Mouse (Mus musculus) left cerebral cortex, adult 8-10 months (tissue): ENCODE measurements around the gene Ift74. TPM values are rescaled to one million over a fixed set of nuclear protein-coding genes. Genes with fewer than 3 reads are reported as not detected.

ENCODE experiments used
- DNase-seq, 2 experiments: peaks; one replicate each; pipeline ENCODE4 v3.0.0; 2022; ENCODE audit warnings: low spot score in 2 of 2
- microRNA-seq, 2 experiments: library from miRNA; unstranded; fragments of <30 nt; microRNA quantifications; one replicate each; pipeline ENCODE4 v1.2.0; 2022
- total RNA-seq, 4 experiments: library from RNA; stranded (reverse); gene quantifications; 2 replicates each; pipeline ENCODE4 v1.2.4; 2022

Gene Ift74
- total RNA-seq, 4 experiments from 2014 or later, result 20.9 to 24.4 (median 23.4) TPM

DNA sequence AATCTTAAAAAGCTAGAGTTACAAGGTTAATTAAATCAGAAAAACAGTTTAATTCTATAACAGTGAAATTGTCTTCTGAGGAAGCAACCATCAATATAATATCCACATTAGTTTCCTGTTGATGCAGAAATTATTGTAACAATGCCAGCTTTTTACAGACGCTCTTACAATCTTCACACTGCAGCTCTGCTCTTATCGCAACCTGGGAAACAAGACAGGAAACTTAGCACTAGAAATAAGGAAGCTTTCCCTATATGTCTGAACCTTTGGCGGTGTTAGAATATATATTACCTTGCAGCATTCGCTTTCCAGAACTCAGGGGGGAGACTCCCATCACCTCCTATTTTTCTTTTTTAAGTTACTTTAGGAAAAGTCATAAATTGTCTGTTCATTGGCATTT, 76.8 kb downstream of the Ift74 start:
- DNase-seq, result no peak

DNA sequence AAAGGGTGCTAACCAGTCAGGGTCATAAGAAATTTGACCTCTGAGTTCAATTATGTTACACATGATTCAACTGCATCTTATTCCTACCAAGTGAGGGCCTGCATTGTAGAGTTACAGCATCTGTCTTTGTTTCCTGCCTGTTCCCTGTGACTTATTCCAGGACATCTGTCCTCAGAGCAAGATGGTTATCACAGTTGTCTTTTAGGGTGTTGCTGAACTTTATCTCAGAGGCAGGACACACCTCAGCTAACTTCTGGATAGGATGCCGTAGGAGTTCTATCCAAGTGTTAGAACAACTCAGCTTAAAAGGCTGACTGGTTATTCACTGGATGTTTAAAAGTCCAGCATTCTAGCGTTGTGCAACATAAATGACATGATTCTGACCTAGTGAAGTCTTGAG, 77.9 kb downstream of the Ift74 start:
- DNase-seq, result no peak

GRCm38 (mm10) chr4:94696368-94696767, 82.1 kb downstream of the Ift74 start:
- no peak for DNase-seq

DNA sequence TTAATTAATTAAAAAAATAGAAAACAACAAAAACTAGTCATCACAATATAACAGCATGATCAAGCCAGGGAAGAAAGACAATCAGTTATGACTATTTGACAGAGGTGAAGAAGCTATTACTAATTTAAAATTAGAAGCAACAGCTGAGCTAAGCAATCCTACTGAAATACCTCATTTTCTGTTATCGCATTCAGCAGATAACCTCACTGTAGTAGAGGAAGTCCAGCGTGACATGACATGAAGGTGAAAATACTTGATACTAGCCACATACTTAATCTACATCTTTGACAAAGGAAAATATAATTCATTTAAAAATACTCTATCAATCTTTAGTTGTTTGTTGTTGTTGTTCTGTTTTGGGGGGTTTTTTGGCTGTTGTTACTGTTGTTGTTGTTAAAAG, 96.7 kb downstream of the Ift74 start:
- no peak for DNase-seq

GRCm38 (mm10) chr4:94711426-94711825, 97.1 kb downstream of the Ift74 start:
- no peak for DNase-seq

GRCm38 (mm10) chr4:94713741-94714140, 99.5 kb downstream of the Ift74 start:
- DNase-seq, result no peak

DNA sequence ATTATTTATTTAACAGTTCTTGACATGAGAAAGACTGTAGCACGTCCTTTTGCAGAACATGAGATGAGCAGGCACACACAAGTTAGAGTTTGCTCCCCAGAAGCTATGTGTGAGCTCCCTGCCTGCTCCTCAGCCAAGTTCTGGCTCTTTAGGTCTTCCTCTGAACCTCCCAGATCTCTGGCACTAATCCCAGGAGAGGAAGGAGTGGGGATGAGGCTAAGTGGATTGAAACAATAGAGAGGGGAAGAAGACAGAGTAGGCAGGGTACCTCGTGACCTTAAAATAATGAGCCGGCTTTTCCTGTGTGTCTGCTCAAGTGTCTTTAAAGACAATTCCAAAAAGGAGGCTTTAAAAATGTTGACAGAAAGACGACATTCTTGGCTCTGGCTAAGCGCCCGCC, 100.9 kb downstream of the Ift74 start:
- no peak for DNase-seq

GRCm38 (mm10) chr4:94725799-94726198, 111.5 kb downstream of the Ift74 start:
- no peak for DNase-seq

DNA sequence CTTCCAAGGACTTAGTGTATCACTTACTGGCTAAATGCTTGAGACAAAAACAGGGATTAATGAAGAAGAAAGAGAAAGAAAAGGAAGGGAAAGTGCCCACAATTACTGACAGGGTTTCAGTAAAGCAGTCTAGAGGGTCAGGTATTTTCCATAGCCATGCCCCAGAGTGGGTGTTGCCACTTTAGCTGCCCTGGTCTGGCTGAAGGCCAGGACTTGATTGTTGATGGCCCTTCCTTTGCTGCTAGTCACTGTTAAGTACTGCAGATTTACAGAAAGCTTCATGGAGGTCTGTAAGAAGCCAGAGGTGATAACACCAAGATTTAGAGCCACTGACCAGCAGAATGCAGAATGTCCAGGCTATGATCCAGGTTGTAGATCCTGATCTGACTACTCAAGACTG, 118.4 kb downstream of the Ift74 start:
- no peak for DNase-seq

DNA sequence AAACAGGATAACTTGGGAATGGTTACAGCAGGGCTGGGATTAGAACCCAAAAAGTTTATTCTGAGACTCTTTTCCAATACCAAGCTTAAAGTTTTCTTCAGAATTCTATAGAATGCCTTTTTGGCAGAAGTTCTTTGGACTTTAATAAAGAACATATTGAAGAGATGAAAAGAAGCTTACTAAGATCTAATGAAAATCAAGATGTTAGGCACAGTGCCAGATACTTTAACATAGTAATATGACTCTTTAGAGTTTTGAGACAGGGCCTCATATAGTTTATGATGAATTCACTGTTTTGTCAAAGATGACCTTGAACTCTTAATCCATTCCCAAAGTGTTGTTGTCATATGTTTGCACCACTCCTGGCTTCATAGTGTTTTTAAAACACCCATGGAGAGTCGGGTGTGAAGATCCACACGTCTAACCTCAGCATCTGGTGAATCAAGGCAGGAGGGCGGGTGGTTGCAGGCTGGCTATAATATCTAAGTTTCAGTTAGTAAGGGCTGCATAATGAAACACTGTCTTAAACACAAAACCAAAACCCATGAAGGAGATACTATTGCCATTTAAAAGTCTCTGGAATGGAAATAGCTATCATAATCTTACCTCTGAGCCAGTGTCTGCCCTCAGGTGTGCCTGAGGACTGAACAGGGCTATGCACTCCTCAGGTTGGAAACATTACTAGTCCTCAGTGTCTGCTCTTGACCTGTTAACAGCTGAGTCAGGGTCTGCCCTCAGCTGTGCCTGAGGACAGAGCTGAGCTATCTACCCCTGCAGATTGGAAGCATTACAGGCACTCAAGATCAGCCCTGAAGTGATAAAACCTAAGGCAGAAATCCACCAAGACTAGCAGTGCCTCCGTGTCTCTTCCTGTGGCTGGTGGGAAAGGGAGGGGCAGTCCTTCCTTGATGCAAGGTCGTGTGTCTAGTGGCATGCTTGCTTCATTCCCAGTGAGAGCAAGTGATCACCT, 123.3 kb downstream of the Ift74 start:
- no peak for DNase-seq

- DNase-seq, result no peak
These were observed 124.8 kb downstream of the Ift74 start, which contains the start of gene Tek for GRCm38 (mm10) chr4:94738838-94739731. Tek (plus strand) TSS chr4:94739289.

DNA sequence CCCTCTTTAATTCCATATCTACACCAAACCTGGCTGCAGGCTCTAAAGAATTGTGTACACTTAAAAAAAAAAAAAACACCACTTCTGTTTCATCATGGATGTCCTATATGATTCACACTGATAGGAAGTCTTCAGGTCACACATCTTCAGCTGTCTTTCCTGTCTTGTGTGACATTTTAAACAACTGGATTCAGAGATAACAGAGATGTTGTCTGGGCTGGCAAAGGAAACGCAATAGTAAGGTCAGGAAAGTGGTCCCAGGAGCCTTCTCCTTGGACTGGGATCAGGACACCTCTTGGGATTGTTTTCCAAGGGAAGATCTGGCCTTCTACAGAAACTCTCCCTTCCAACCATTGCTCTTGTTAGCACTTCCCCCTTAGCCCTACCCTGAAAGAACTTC, 127.5 kb downstream of the Ift74 start:
- no peak for DNase-seq

Small RNA genes lying within 50 kb of the gene (microRNA-seq; reads per million reads assigned to microRNA genes)
- gene Mir872, result 1,169 to 1,470 reads per million in 2 experiments

Other genes with a start within 250 kb of the Ift74 start
- gene Gm10306, start 57.9 kb upstream of the Ift74 start, total RNA-seq, result not detected
- 1 to 10 TPM; 7.6 to 9.2 (median 9.0) TPM for gene Caap1, start 57.7 kb upstream of the Ift74 start, total RNA-seq
- gene Plaa, start 11.2 kb upstream of the Ift74 start, total RNA-seq, result 10 to 100 TPM; 40.1 to 43.2 (median 43.0) TPM
- not detected for gene Lrrc19, start 35.7 kb downstream of the Ift74 start, total RNA-seq
- 10 to 100 TPM in 2 of 4 experiments, 1 to 10 TPM in 2; 8.8 to 12.2 (median 10.1) TPM for gene Tek, start 124.8 kb downstream of the Ift74 start, total RNA-seq